Mouse (Mus musculus): Measurements from ENCODE around the gene Fmo5. TPM values are rescaled to one million over a fixed set of nuclear protein-coding genes. Genes with fewer than 3 reads are reported as not detected.

The Fmo5 gene
- total RNA-seq, 2 experiments from 2014 or later: 1.4 to 1.6 TPM

- intact Hi-C loops (cut with DNase I): no loop called here
- no peak for DNase-seq (ENCODE audit: extremely low spot score in 1 of 2, low spot score in 2 of 2)
Observed at GRCm38 (mm10) chr3:97701198-97701597, 72.6 kb downstream of the Fmo5 start.

GRCm38 (mm10) chr3:97702448-97703080, 74.0 kb downstream of the Fmo5 start:
- intact Hi-C loops (cut with DNase I): no loop called here
- no peak for DNase-seq (ENCODE audit: extremely low spot score in 1 of 2, low spot score in 2 of 2)

Small RNA genes lying within 50 kb of the gene (microRNA-seq; reads per million reads assigned to microRNA genes)
- gene Mir7225: not detected

Other genes starting within 250 kb of the Fmo5 start
- not detected for gene Olfr1402, start 206.8 kb upstream of the Fmo5 start, total RNA-seq (2021)
- gene Chd1l, start 18.6 kb upstream of the Fmo5 start, total RNA-seq (2021): 1 to 10 TPM; 8.9 to 9.1 TPM
- 10 to 100 TPM; 32.9 to 34.8 TPM for gene Prkab2, start 29.4 kb downstream of the Fmo5 start, total RNA-seq (2021)
- not detected for gene Gm17651, start 45.9 kb downstream of the Fmo5 start, total RNA-seq (2021)